Mouse (Mus musculus) stomach, postnatal 0 days (tissue): ENCODE results near the gene Eva1b. TPM values are rescaled to one million over a fixed set of nuclear protein-coding genes. Genes with fewer than 3 reads are reported as not detected.

Source experiments
- ATAC-seq: fragments of 200-750 bp; cut with Nextera tagmentation; 2 replicates; pipeline ENCODE4 v1.8.0; 2017; ENCODE audit not compliant: low FRiP score, low TSS enrichment
- DNase-seq: peaks from one replicate; pipeline ENCODE4 v3.0.0-alpha.2; 2016; ENCODE audit warnings: low spot score
- H3K27ac ChIP-seq: fragments of 300-500 bp; sonication (generic); replicated peaks from 2 replicates; pipeline ENCODE4 v1.5.1; 2014; ENCODE audit warnings: mild to moderate bottlenecking, control low read depth
- H3K27me3 ChIP-seq: fragments of 300-500 bp; sonication (generic); 2 replicates; pipeline ENCODE4 v1.6.1; 2014; ENCODE audit warnings: low read length; ENCODE audit not compliant: control insufficient read depth, insufficient read depth
- H3K36me3 ChIP-seq: fragments of 300-500 bp; sonication (generic); 2 replicates; pipeline ENCODE4 v1.6.1; 2014; ENCODE audit warnings: low read length, mixed read lengths; ENCODE audit not compliant: control insufficient read depth, insufficient read depth
- H3K4me1 ChIP-seq: fragments of 300-500 bp; sonication (generic); replicated peaks from 2 replicates; pipeline ENCODE4 v1.6.1; 2014; ENCODE audit warnings: antibody characterized with exemption; ENCODE audit not compliant: control insufficient read depth, insufficient read depth
- H3K4me2 ChIP-seq: fragments of 300-500 bp; sonication (generic); replicated peaks from 2 replicates; pipeline ENCODE4 v1.6.1; 2014; ENCODE audit warnings: low read depth, mild to moderate bottlenecking, control low read depth, moderate library complexity
- H3K4me3 ChIP-seq: fragments of 300-500 bp; sonication (generic); 2 replicates; pipeline ENCODE4 v1.5.1; 2014; ENCODE audit warnings: low read depth, low read length, control low read depth
- H3K9ac ChIP-seq: fragments of 300-500 bp; sonication (generic); 2 replicates; pipeline ENCODE4 v1.6.1; 2014; ENCODE audit warnings: mild to moderate bottlenecking, low read length, control low read depth, mixed read lengths
- H3K9me3 ChIP-seq: fragments of 300-500 bp; sonication (generic); 2 replicates; pipeline ENCODE4 v1.6.1; 2016; ENCODE audit warnings: low read length; ENCODE audit not compliant: control insufficient read depth
- CTCF ChIP-seq: IDR thresholded peaks from 2 replicates; pipeline ENCODE4 v1.5.1; 2016; ENCODE audit warnings: antibody characterized with exemption, low read depth, mild to moderate bottlenecking, moderate library complexity
- EP300 ChIP-seq: optimal IDR thresholded peaks from 2 replicates; pipeline ENCODE3; 2016; ENCODE audit warnings: antibody characterized with exemption
- WGBS: fragments of 180-500 bp; shearing (Covaris S2); extraction: QIAGEN DNeasy Blood & Tissue Kit; methylation state at CpG from one replicate; pipeline ENCODE4 v1.1.7; 2014; 5-methylcytosine and 5-hydroxymethylcytosine counted together
- polyA plus RNA-seq: library from polyadenylated mRNA; unstranded; fragments of >200 nt; fragmentation: Nextera tagmentation; extraction: Ambion mirVana; gene quantifications from 2 replicates; pipeline ENCODE4 v1.2.1, GENCODE M21; 2015

The Eva1b gene
- polyA plus RNA-seq, 1 experiment from 2014 or later = 39.7 TPM

GRCm38 (mm10) chr4:126183034-126183433, 35.5 kb downstream of the Eva1b start:
- no peak for DNase-seq
- H3K4me3 ChIP-seq = no peak overlapping the region
- no peaks in the 10 kb centered on the region for H3K9me3 ChIP-seq
- no peak overlapping the region for H3K27ac ChIP-seq
- no peak overlapping the region for H3K4me2 ChIP-seq
- TF ChIP-seq EP300 (no peak), CTCF (no peak)
- H3K27me3 ChIP-seq = no peaks in the 10 kb centered on the region
- H3K36me3 ChIP-seq = peaks cover 4% of the 10 kb centered on the region; the same call in 1 of the 2 replicates
- 70% methylated on average over 5 of the region's 5 CpGs for WGBS
- H3K9ac ChIP-seq = no peak overlapping the region
- ATAC-seq = no peak
- H3K4me1 ChIP-seq = no peaks in the 10 kb centered on the region

DNA sequence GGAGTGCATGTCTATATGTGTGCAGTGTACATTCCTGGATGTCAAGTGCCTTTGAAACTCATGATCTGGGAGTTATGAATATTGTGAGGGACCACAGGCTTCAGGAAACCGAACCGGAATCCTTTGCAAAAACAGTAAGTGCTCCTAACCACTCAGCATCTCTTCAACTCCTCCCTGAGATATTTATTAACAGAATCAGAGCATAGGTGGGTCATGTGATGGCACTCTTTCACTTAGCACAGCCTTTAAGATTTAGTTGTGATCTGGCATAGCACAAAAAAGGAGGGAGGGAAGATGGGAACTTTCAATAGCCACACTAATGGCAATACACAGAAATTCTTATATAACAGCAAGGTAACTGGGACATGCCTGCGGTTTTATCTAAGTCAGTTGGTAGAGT, 39.6 kb downstream of the Eva1b start:
- DNase-seq (no peak), ATAC-seq (no peak)
- TF ChIP-seq EP300 (no peak), CTCF (no peak)
- no peak overlapping the region for H3K9ac ChIP-seq
- no peak overlapping the region for H3K27ac ChIP-seq
- H3K9me3 ChIP-seq = no peaks in the 10 kb centered on the region
- no peaks in the 10 kb centered on the region for H3K27me3 ChIP-seq
- no peaks in the 10 kb centered on the region for H3K4me1 ChIP-seq
- no peak overlapping the region for H3K4me2 ChIP-seq
- WGBS = 73% methylated on average over 3 of the region's 3 CpGs
- no peak overlapping the region for H3K4me3 ChIP-seq
- H3K36me3 ChIP-seq = peaks cover 3% of the 10 kb centered on the region; the same call in 1 of the 2 replicates

- no peaks in the 10 kb centered on the region for H3K27me3 ChIP-seq
- no peak for DNase-seq
- no peak overlapping the region for H3K9ac ChIP-seq
- TF ChIP-seq EP300 (no peak), CTCF (no peak)
- H3K27ac ChIP-seq = no peak overlapping the region
- ATAC-seq = no peak
- H3K4me2 ChIP-seq = no peak overlapping the region
- H3K4me1 ChIP-seq = no peaks in the 10 kb centered on the region
- H3K36me3 ChIP-seq = peaks cover 8% of the 10 kb centered on the region; the same call in 1 of the 2 replicates
- WGBS = 86% methylated on average over 2 of the region's 2 CpGs
- no peak overlapping the region for H3K4me3 ChIP-seq
- H3K9me3 ChIP-seq = no peaks in the 10 kb centered on the region
These were observed 43.1 kb downstream of the Eva1b start for GRCm38 (mm10) chr4:126190636-126191035.

DNA sequence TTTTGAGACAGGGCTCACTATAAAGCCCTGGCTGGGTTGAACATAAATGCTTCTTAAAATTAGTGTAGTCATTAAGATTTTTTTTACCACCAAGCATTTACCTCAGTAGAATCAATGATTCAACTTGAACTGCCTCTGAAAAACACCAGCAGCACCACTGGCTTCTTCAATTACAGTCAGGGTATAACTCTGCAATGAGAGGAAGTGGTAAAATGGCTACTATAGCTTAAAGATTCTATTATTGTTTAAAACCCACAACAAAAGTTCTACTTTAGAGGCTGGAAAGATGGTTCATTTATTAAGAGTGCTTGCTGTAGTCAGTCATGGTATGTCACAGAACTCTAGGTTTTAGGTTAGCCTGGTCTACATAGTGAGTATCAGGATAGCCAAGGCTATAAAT, 46.7 kb downstream of the Eva1b start:
- H3K4me2 ChIP-seq = no peak overlapping the region
- H3K36me3 ChIP-seq = peaks cover 8% of the 10 kb centered on the region; the same call in 1 of the 2 replicates
- H3K27ac ChIP-seq = no peak overlapping the region
- H3K4me3 ChIP-seq = no peak overlapping the region
- ATAC-seq = no peak
- no peak for DNase-seq
- no peaks in the 10 kb centered on the region; the same call in 1 of the 2 replicates for H3K4me1 ChIP-seq
- TF ChIP-seq EP300 = no peak
- no peak for TF ChIP-seq CTCF
- no peak overlapping the region for H3K9ac ChIP-seq
- no peaks in the 10 kb centered on the region for H3K27me3 ChIP-seq
- H3K9me3 ChIP-seq = no peaks in the 10 kb centered on the region

DNA sequence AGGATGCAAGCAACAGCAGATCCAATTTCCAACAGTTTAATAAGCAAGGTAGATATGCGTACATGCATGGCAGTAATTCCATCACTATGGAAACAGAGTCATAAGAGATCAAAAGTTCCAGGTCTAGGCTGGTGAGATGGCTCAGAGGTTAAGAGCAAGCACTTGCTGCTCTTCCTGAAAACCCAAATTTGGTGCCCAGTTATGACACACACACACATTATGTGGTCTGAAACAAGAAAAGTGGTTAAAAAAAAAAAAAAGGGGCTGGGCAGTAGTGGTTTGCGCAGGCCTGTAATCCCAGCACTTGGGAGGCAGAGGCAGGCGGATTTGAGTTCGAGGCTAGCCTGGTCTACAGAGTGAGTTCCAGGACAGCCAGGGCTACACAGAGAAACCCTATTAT, 47.4 kb downstream of the Eva1b start:
- H3K36me3 ChIP-seq = peaks cover 8% of the 10 kb centered on the region; the same call in 1 of the 2 replicates
- H3K9me3 ChIP-seq = no peaks in the 10 kb centered on the region
- no peak overlapping the region for H3K27ac ChIP-seq
- no peaks in the 10 kb centered on the region for H3K27me3 ChIP-seq
- no peak for ATAC-seq
- no peaks in the 10 kb centered on the region; the same call in 1 of the 2 replicates for H3K4me1 ChIP-seq
- DNase-seq = no peak
- no peak overlapping the region for H3K4me2 ChIP-seq
- H3K9ac ChIP-seq = no peak overlapping the region
- 90% methylated on average over 4 of the region's 4 CpGs for WGBS
- no peak overlapping the region for H3K4me3 ChIP-seq
- no peak for TF ChIP-seq EP300
- TF ChIP-seq CTCF = no peak

DNA sequence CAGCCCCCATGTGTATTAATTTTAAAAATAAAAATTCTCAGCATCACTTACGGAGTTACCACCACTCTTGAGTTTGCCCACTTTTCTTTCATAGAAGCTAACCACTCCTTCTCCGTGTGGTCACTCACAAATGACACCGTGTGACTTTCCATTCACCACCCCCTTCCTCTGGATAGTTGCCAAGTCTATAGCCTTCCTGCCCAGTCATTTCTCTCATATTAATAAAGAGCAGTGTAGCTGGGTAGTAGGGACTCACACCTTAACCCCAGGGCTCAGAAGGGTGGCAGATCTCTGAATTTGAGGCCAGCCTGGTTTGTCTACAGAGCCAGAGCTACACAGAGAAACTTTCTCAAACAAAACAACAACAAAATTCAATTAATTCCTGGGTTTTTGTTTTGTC, 49.9 kb downstream of the Eva1b start:
- H3K4me1 ChIP-seq = no peaks in the 10 kb centered on the region; the same call in 1 of the 2 replicates
- 0 out of 2 replicates have a peak, but pooled peaks cover 3% of the 10 kb centered on the region for H3K36me3 ChIP-seq
- ATAC-seq (no peak), DNase-seq (no peak)
- 55% methylated on average over 3 of the region's 3 CpGs for WGBS
- H3K27ac ChIP-seq = no peak overlapping the region
- H3K9me3 ChIP-seq = no peaks in the 10 kb centered on the region
- TF ChIP-seq EP300 (no peak), CTCF (no peak)
- no peaks in the 10 kb centered on the region for H3K27me3 ChIP-seq
- H3K4me3 ChIP-seq = no peak overlapping the region
- no peak overlapping the region for H3K9ac ChIP-seq
- no peak overlapping the region for H3K4me2 ChIP-seq

Other genes with a start within 250 kb of the Eva1b start
- gene Csf3r, start 123.2 kb upstream of the Eva1b start, polyA plus RNA-seq = 0.17 and 0.22 TPM in 2 replicates
- gene Mrps15, start 100.8 kb upstream of the Eva1b start, polyA plus RNA-seq = 81.9 and 90.0 TPM in 2 replicates
- 3.6 and 5.1 TPM in 2 replicates for gene Oscp1, start 89.2 kb upstream of the Eva1b start, polyA plus RNA-seq
- 41.8 and 46.5 TPM in 2 replicates for gene Lsm10, start 51.1 kb upstream of the Eva1b start, polyA plus RNA-seq
- gene Stk40, start 43.8 kb upstream of the Eva1b start, polyA plus RNA-seq = 17.3 and 20.2 TPM in 2 replicates
- gene Sh3d21, start 15.7 kb downstream of the Eva1b start, polyA plus RNA-seq = 8.4 and 12.0 TPM in 2 replicates
- 70.3 and 78.7 TPM in 2 replicates for gene Thrap3, start 55.0 kb downstream of the Eva1b start, polyA plus RNA-seq
- 15.2 and 17.8 TPM in 2 replicates for gene Map7d1, start 108.6 kb downstream of the Eva1b start, polyA plus RNA-seq
- 80.7 and 84.6 TPM in 2 replicates for gene Trappc3, start 114.6 kb downstream of the Eva1b start, polyA plus RNA-seq
- gene Col8a2, start 139.0 kb downstream of the Eva1b start, polyA plus RNA-seq = 6.4 and 7.8 TPM in 2 replicates
- 33.8 and 35.7 TPM in 2 replicates for gene Adprhl2, start 174.0 kb downstream of the Eva1b start, polyA plus RNA-seq
- 3.6 and 3.9 TPM in 2 replicates for gene Tekt2, start 177.9 kb downstream of the Eva1b start, polyA plus RNA-seq